In genomic region chr13:94212716-94213115, GRCm38 (mm10) we compare ENCODE assay signal across 12 mouse cellular contexts.
A peak's percentile ranks its signal among the peaks of the same experiment; 100 is the strongest.
DNase-seq lines count a peak whose midpoint lies in the region; ATAC-seq and TF ChIP-seq lines count a peak whose summit lies in the region.
"Had no signal": no experiment of that assay in that cellular context is flagged by ENCODE, and none has a peak within 500 bp of the region (broad histone marks: within the 10 kb centered on the region; RNA-seq: fewer than 3 reads in every experiment).

No protein-coding gene starts in this region.

- H3K27me3 ChIP-seq in forebrain, postnatal 0 days (ENCODE audit: insufficient read depth, low read length) = no peaks in the 10 kb centered on the region
- H3K27me3 ChIP-seq in forebrain, embryonic 16.5 days (replicated peaks; ENCODE audit: control insufficient read depth, insufficient read depth, low read length) = no peaks in the 10 kb centered on the region
- H3K27me3 ChIP-seq: embryonic facial prominence, embryonic 15.5 days; forebrain, embryonic 15.5 days had no signal

- ATAC-seq in forebrain, postnatal 0 days = no peak
- no peak for ATAC-seq in forebrain, embryonic 16.5 days
- no peak for ATAC-seq in activated CD4-positive, CD25-positive, alpha-beta regulatory T cell, adult 4 months
- ATAC-seq: intestine, embryonic 16.5 days had no signal

- H3K4me3 ChIP-seq in forebrain, postnatal 0 days (ENCODE audit: low read depth, low read length) = no peak overlapping the region
- no peak overlapping the region for H3K4me3 ChIP-seq in forebrain, embryonic 16.5 days (replicated peaks; ENCODE audit: low read length)
- no peak overlapping the region for H3K4me3 ChIP-seq in layer of hippocampus, adult 2 months
- H3K4me3 ChIP-seq: embryonic facial prominence, embryonic 15.5 days; forebrain, embryonic 15.5 days had no signal

- no peaks in the 10 kb centered on the region for H3K9me3 ChIP-seq in forebrain, postnatal 0 days (ENCODE audit: low read length)
- H3K9me3 ChIP-seq in forebrain, embryonic 16.5 days (ENCODE audit: control insufficient read depth, low read length) = peaks cover 8% of the 10 kb centered on the region
- H3K9me3 ChIP-seq: embryonic facial prominence, embryonic 15.5 days; forebrain, embryonic 15.5 days had no signal

- 86% methylated on average over 2 of the region's 2 CpGs for WGBS in forebrain, postnatal 0 days
- 87% methylated on average over 2 of the region's 2 CpGs for WGBS in forebrain, embryonic 16.5 days

- no peak for TF ChIP-seq POLR2A in brain, embryonic 14.5 days (IDR thresholded peaks at IDR 0.05; ENCODE audit: borderline replicate concordance, extremely low read depth, insufficient read depth, insufficient read length, poor library complexity, severe bottlenecking)

- DNase-seq in forebrain, postnatal 0 days = no peak
- no peak for DNase-seq in layer of hippocampus, adult 2 months (ENCODE audit: low spot score in 2 of 2)
- DNase-seq in layer of hippocampus, postnatal 36 days = no peak
- peak; percentile 39 for DNase-seq in 416B (ENCODE audit: low read depth)
- no peak for DNase-seq in brain, embryonic 14.5 days (ENCODE audit: low read depth)
- DNase-seq in layer of hippocampus, adult 11-12 months (ENCODE audit: low spot score) = no peak
- DNase-seq: heart, postnatal 4 days had no signal

- H3K4me1 ChIP-seq in forebrain, postnatal 0 days (ENCODE audit: insufficient read depth) = peaks cover 8% of the 10 kb centered on the region
- H3K4me1 ChIP-seq in forebrain, embryonic 16.5 days (replicated peaks; ENCODE audit: control insufficient read depth, insufficient read depth, low read length) = peaks cover 9% of the 10 kb centered on the region

- peak; percentile 51 for TF ChIP-seq CTCF in forebrain, postnatal 0 days (IDR thresholded peaks at IDR 0.05; ENCODE audit: low read depth)
- peak; percentile 65 for TF ChIP-seq CTCF in layer of hippocampus, adult 2 months (conservative IDR thresholded peaks at IDR 0.05)
- TF ChIP-seq CTCF in brain, embryonic 14.5 days (IDR thresholded peaks at IDR 0.05; ENCODE audit: borderline replicate concordance, extremely low read depth, insufficient read depth, insufficient read length) = peak; percentile 42; the same call in 1 of the 2 replicates

- H3K9ac ChIP-seq in forebrain, postnatal 0 days = no peak overlapping the region
- no peak overlapping the region for H3K9ac ChIP-seq in forebrain, embryonic 16.5 days (replicated peaks; ENCODE audit: low read depth, low read length)
- H3K9ac ChIP-seq: embryonic facial prominence, embryonic 15.5 days; forebrain, embryonic 15.5 days had no signal

- H3K36me3 ChIP-seq in forebrain, postnatal 0 days (ENCODE audit: insufficient read depth) = peaks cover 15% of the 10 kb centered on the region
- peaks cover 9% of the 10 kb centered on the region; the same call in 1 of the 2 replicates for H3K36me3 ChIP-seq in forebrain, embryonic 16.5 days (ENCODE audit: control insufficient read depth, insufficient read depth)

- no peak overlapping the region for H3K27ac ChIP-seq in forebrain, postnatal 0 days (ENCODE audit: low read depth, low read length)
- no peak overlapping the region for H3K27ac ChIP-seq in forebrain, embryonic 16.5 days (ENCODE audit: low read length)
- no peak overlapping the region for H3K27ac ChIP-seq in layer of hippocampus, adult 2 months
- H3K27ac ChIP-seq: embryonic facial prominence, embryonic 15.5 days had no signal

- no peak overlapping the region for H3K4me2 ChIP-seq in forebrain, postnatal 0 days (ENCODE audit: low read depth)
- no peak overlapping the region for H3K4me2 ChIP-seq in forebrain, embryonic 16.5 days (ENCODE audit: low read length)
- H3K4me2 ChIP-seq: embryonic facial prominence, embryonic 15.5 days; forebrain, embryonic 15.5 days had no signal
